Mouse (Mus musculus) midbrain, embryonic 16.5 days (tissue): ENCODE measurements around the gene Ilkap. TPM values are rescaled to one million over a fixed set of nuclear protein-coding genes. Genes with fewer than 3 reads are reported as not detected.

Experiments
- ATAC-seq: fragments of 200-750 bp; cut with Nextera tagmentation; 2 replicates; pipeline ENCODE4 v1.8.0; 2017; ENCODE audit warnings: moderate TSS enrichment
- H3K27ac ChIP-seq: fragments of 300-500 bp; sonication (generic); 2 replicates; pipeline ENCODE4 v1.5.1; 2014; ENCODE audit warnings: mild to moderate bottlenecking, low read length, mixed read lengths
- H3K27me3 ChIP-seq: fragments of 300-500 bp; sonication (generic); 2 replicates; pipeline ENCODE4 v1.6.1; 2014; ENCODE audit warnings: low read depth, low read length, mixed read lengths; ENCODE audit not compliant: control insufficient read depth, insufficient read depth
- H3K36me3 ChIP-seq: fragments of 300-500 bp; sonication (generic); 2 replicates; pipeline ENCODE4 v1.6.1; 2014; ENCODE audit warnings: mild to moderate bottlenecking, low read length, moderate library complexity, mixed read lengths; ENCODE audit not compliant: control insufficient read depth, insufficient read depth
- H3K4me1 ChIP-seq: fragments of 300-500 bp; sonication (generic); 2 replicates; pipeline ENCODE4 v1.6.1; 2014; ENCODE audit warnings: mild to moderate bottlenecking, low read length, mixed read lengths; ENCODE audit not compliant: control insufficient read depth, insufficient read depth
- H3K4me2 ChIP-seq: fragments of 300-500 bp; sonication (generic); 2 replicates; pipeline ENCODE4 v1.6.1; 2014; ENCODE audit warnings: mild to moderate bottlenecking, low read length, mixed read lengths
- H3K4me3 ChIP-seq: fragments of 300-500 bp; sonication (generic); 2 replicates; pipeline ENCODE4 v1.5.1; 2014; ENCODE audit warnings: low read depth, mild to moderate bottlenecking, low read length, moderate library complexity, mixed read lengths
- H3K9ac ChIP-seq: fragments of 300-500 bp; sonication (generic); 2 replicates; pipeline ENCODE4 v1.6.1; 2014; ENCODE audit warnings: low read depth, low read length, mixed read lengths
- H3K9me3 ChIP-seq: fragments of 300-500 bp; sonication (generic); replicated peaks from 2 replicates; pipeline ENCODE4 v1.6.1; 2014; ENCODE audit warnings: mild to moderate bottlenecking, low read length, mixed read lengths; ENCODE audit not compliant: control insufficient read depth, poor library complexity, severe bottlenecking
- WGBS: fragments of 180-500 bp; shearing (Covaris S2); extraction: QIAGEN DNeasy Blood & Tissue Kit; methylation state at CpG from one replicate; pipeline ENCODE4 v1.1.7; 2014; 5-methylcytosine and 5-hydroxymethylcytosine counted together
- polyA plus RNA-seq: library from polyadenylated mRNA; unstranded; fragments of >200 nt; fragmentation: Nextera tagmentation; extraction: Ambion mirVana; gene quantifications from 2 replicates; pipeline ENCODE4 v1.2.1, GENCODE M21; 2015

The Ilkap gene
- polyA plus RNA-seq, 1 experiment from 2014 or later: 141 TPM

- Histone ChIP-seq H3K4me1 (peaks cover 4% of the 10 kb centered on the region; the same call in 1 of the 2 replicates), H3K27ac (no peak overlapping the region), H3K36me3 (peaks cover 26% of the 10 kb centered on the region), H3K9ac (no peak overlapping the region), H3K4me3 (no peak overlapping the region), H3K27me3 (peaks cover 16% of the 10 kb centered on the region), H3K9me3 (no peaks in the 10 kb centered on the region), H3K4me2 (no peak overlapping the region)
- 87% methylated on average over 23 of the region's 23 CpGs for WGBS
- ATAC-seq: no peak
Observed at GRCm38 (mm10) chr1:91370055-91370454, 28.6 kb downstream of the Ilkap start.

DNA sequence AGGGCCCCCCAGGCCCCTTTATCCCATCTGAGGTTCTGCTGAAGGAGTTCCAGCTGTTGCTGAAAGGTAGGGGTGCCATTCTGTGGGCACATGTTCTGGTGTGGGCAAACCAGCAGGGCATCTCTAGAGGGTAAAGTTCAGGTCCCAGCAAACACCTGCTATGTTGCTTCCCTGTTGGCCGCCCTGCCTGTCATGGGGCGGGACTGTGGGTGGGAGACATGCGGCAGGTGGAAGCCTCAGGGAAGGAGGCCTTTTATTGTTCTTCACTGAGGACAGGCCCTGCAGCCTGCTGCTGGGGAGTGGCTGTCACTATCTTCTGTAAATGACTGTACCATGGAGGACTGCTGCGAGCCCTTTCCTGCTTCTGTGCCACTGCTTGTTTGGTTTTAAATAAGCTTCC is 29.2 kb downstream of the Ilkap start:
- no peak for ATAC-seq
- H3K4me2 ChIP-seq: no peak overlapping the region
- no peak overlapping the region for H3K4me3 ChIP-seq
- H3K27me3 ChIP-seq: peaks cover 16% of the 10 kb centered on the region
- H3K27ac ChIP-seq: no peak overlapping the region
- peaks cover 19% of the 10 kb centered on the region for H3K36me3 ChIP-seq
- no peak overlapping the region for H3K9ac ChIP-seq
- WGBS: 72% methylated on average over 4 of the region's 4 CpGs
- H3K4me1 ChIP-seq: peaks cover 4% of the 10 kb centered on the region; the same call in 1 of the 2 replicates
- H3K9me3 ChIP-seq: no peaks in the 10 kb centered on the region

DNA sequence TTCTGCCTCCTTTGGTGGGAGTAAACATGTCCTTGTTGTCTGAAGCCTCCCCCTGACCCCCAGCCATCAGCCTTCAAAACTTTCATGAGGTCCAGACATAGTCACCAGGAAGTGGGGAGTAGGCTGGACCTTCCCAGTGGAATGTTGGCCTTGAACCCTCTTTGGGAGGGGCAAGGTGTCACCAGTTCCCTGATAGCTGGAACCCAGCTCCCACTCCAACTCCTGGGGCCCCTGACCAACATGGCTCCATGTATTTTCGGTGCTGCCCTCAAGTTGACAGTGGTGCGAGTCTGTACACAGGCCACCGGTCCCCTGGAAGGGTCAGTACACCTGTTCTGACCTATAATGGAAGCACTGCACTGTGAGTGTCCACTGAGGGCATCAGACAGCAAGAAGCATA is 31.3 kb downstream of the Ilkap start:
- WGBS: 97% methylated on average over 3 of the region's 3 CpGs
- Histone ChIP-seq H3K9me3 (peaks cover 5% of the 10 kb centered on the region; the same call in 1 of the 2 replicates), H3K36me3 (peaks cover 8% of the 10 kb centered on the region), H3K27ac (no peak overlapping the region), H3K9ac (no peak overlapping the region), H3K4me1 (peaks cover 4% of the 10 kb centered on the region; the same call in 1 of the 2 replicates), H3K27me3 (peaks cover 16% of the 10 kb centered on the region), H3K4me3 (no peak overlapping the region), H3K4me2 (no peak overlapping the region)
- ATAC-seq: no peak

DNA sequence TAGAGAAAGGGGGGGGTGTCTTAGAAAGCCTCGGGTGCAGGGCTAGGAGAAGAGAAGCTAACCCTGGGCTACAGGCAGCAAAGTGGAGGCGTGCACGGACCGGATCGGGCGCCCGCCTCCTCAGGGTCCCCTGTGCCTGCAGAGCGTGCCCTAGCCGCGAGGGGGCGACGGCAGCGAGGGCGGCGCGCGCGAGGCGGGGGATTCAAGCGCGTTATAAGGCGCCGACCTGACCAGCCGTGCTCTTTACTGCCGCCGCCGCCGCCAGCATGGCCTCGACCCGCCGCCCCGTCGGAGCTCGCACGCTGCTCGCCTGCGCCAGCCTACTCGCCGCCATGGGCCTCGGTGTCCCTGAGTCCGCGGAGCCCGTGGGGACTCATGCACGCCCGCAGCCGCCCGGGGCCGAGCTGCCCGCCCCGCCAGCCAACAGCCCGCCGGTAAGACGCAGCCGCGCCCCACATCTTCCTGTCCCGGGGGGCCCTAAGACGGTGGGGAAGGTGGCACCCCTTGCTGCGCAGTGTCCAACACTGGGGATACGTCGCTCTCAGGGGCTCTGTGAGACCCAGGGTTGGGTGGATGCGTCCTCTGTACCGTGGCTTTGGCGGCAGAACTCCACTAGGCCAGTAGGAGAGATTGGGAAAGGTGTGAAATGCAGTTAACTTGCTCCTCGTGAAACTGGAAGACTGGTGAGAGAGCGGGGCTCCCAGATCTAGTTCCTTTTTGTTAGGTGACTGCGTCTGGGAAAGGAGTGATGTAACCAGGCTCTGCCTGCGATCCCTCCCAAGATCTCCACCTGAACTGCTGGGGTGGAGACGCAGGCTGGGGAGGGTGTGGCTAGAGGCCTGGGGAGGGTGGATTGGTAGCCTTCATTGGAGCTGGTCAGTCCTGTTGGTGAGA is 32.2 kb downstream of the Ilkap start, which contains the start of gene Erfe:
Erfe (plus strand) TSS at position 216 of the 894 bp plus-strand sequence.
- peak within 1 kb of the TSS; percentile 71 for H3K4me2 ChIP-seq
- H3K4me1 ChIP-seq: peaks cover 4% of the 10 kb centered on the region; the same call in 1 of the 2 replicates
- H3K27me3 ChIP-seq: peaks cover 16% of the 10 kb centered on the region
- WGBS: under 1% methylated on average over 52 of the region's 68 CpGs
- H3K9me3 ChIP-seq: peaks cover 5% of the 10 kb centered on the region; the same call in 1 of the 2 replicates
- no peak within 1 kb of the TSS for H3K27ac ChIP-seq
- peak within 1 kb of the TSS; percentile 36 for H3K4me3 ChIP-seq
- peak; percentile 27; the same call in 1 of the 2 replicates for ATAC-seq
- peak within 1 kb of the TSS; percentile 45; the same call in 1 of the 2 replicates for H3K9ac ChIP-seq
- peaks cover 3% of the 10 kb centered on the region for H3K36me3 ChIP-seq

DNA sequence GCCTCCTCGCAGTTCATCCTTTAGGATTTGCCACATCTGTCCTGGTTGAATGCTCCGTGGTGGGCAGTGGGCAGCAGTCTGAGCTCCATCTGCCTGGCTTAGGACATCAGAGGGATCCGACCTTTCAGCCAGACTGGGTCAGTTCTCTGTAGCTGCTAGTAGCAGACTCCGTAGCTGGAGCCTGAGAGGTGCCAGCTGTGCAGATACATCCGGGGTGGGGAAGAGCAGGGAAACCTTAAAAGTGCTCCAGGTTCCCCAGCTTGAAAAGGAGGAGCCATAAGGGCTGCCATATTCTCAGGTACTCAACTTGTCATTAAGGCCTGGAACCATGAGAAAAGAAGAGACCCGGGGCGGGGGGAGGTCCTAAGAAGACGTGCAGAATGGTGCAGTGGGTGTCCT is 32.8 kb downstream of the Ilkap start:
- peak overlapping the region; percentile 71 for H3K4me2 ChIP-seq
- 0 out of 2 replicates have a peak, but pooled peaks cover 2% of the 10 kb centered on the region for H3K36me3 ChIP-seq
- H3K27me3 ChIP-seq: peaks cover 16% of the 10 kb centered on the region
- H3K9me3 ChIP-seq: peaks cover 5% of the 10 kb centered on the region; the same call in 1 of the 2 replicates
- 26% methylated on average over 8 of the region's 8 CpGs for WGBS
- ATAC-seq: no peak
- H3K4me3 ChIP-seq: peak overlapping the region; percentile 36
- peaks cover 4% of the 10 kb centered on the region; the same call in 1 of the 2 replicates for H3K4me1 ChIP-seq
- H3K27ac ChIP-seq: no peak overlapping the region
- H3K9ac ChIP-seq: 0 out of 2 replicates have a peak overlapping the region, but pooled peaks have one; percentile 45

DNA sequence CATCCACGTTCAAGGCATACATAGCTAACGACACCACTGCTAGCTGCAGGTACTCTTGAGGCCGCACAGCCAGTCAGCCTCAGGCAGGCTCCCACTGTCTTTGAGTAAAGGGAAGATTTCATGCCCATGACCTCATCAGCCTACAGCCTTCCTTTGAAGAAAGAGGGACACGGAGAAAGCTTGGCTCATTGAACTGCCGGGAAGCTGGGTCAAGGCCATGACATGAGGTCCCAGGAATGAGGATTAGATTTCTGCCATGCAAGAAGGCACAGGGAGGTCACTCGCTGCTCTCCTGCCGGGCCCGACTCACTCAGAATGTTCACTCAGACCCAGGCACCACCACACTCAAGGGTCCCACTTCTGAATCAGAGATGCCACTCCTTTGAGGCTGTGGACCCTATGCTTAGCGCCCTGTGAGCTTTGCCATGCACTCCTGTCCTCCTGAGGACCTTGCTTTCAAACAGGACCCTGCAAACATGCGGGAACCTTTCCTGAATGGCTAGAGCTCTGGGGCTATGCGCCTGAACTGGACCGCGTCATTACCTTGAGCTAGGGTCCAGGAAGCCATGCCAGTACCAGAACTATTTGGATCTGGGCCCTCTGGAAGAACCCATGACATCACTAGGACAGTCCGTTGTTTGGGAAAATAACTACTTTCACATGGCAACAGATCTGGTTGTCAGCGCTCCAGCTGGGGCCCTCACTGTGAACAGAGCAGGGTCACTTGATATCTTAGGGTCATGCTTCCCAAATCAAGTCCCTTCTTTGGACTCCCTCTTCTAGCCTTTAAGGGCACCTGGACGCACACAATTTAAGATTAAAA is 33.6 kb downstream of the Ilkap start:
- no peaks in the 10 kb centered on the region for H3K36me3 ChIP-seq
- peaks cover 5% of the 10 kb centered on the region; the same call in 1 of the 2 replicates for H3K9me3 ChIP-seq
- H3K9ac ChIP-seq: no peak overlapping the region
- no peak overlapping the region for H3K27ac ChIP-seq
- no peak overlapping the region for H3K4me2 ChIP-seq
- peaks cover 16% of the 10 kb centered on the region for H3K27me3 ChIP-seq
- no peak overlapping the region for H3K4me3 ChIP-seq
- 95% methylated on average over 16 of the region's 16 CpGs for WGBS
- no peak for ATAC-seq
- H3K4me1 ChIP-seq: peaks cover 4% of the 10 kb centered on the region; the same call in 1 of the 2 replicates

DNA sequence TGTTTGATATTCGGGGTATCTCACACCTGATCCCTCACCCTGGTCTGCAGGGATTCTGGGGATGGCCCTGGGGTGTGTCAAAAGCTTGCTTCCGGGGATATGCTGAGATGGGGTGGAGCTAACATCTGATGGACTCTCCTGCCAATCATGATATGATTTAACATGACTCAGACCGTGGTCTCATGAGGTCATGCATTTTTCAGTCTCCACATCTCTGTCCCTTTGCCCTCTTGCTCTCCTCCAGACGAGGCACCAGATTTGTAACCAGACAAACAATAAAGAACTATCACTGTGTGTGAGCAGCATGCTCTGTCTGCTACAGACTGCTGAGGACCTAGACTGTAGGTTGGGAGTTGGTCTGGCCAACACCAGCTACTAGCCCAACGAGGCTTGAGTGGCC is 36.5 kb downstream of the Ilkap start:
- ATAC-seq: no peak

GRCm38 (mm10) chr1:91356105-91356504 is 42.5 kb downstream of the Ilkap start:
- Histone ChIP-seq H3K4me3 (no peak overlapping the region), H3K27ac (no peak overlapping the region), H3K9me3 (no peaks in the 10 kb centered on the region), H3K4me2 (no peak overlapping the region), H3K9ac (no peak overlapping the region), H3K4me1 (no peaks in the 10 kb centered on the region), H3K36me3 (no peaks in the 10 kb centered on the region), H3K27me3 (no peaks in the 10 kb centered on the region)
- 86% methylated on average over 11 of the region's 11 CpGs for WGBS
- no peak for ATAC-seq

More for the DNA sequence above, 36.5 kb downstream of the Ilkap start:
- Histone ChIP-seq H3K36me3 (no peaks in the 10 kb centered on the region), H3K27ac (no peak overlapping the region), H3K4me1 (peaks cover 4% of the 10 kb centered on the region; the same call in 1 of the 2 replicates), H3K4me2 (no peak overlapping the region), H3K9me3 (peaks cover 5% of the 10 kb centered on the region; the same call in 1 of the 2 replicates), H3K4me3 (no peak overlapping the region), H3K9ac (no peak overlapping the region), H3K27me3 (peaks cover 10% of the 10 kb centered on the region)
- WGBS: 80% methylated on average over 5 of the region's 5 CpGs
